9 mouse cellular contexts compared by ENCODE assay signal in the genomic region with DNA sequence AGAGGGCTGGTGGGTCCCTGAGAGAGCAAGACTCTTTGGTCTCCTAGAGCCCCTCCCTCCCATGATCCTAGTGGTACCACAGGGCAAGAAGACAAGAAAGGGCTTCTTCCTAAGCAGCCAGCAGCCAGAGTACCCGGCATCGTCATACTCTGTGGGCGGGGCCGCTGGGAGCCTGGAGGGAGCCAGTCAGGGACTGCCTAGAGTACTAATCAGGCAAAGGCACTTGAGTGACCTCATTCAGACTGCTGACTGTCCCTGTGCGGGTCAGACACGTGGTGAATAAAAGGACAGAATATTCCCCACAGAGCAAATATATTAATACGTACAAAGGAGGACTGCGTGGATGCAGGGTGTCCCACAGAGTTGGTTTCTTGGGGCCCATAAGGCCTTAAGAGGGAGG. TPM values are rescaled to one million over a fixed set of nuclear protein-coding genes. Genes with fewer than 3 reads are reported as not detected.
DNase-seq lines count a peak whose midpoint lies in the region; ATAC-seq lines count a peak whose summit lies in the region.
"Had no signal": no experiment of that assay in that cellular context is flagged by ENCODE, and none has a peak within 500 bp of the region (broad histone marks: within the 10 kb centered on the region; RNA-seq: fewer than 3 reads in every experiment).

No protein-coding gene starts in this region.

- H3K9ac ChIP-seq in kidney, embryonic 14.5 days (ENCODE audit: low read depth, low read length) = no peak overlapping the region
- no peak overlapping the region for H3K9ac ChIP-seq in intestine, embryonic 16.5 days (ENCODE audit: low read depth, low read length)
- no peak overlapping the region for H3K9ac ChIP-seq in kidney, embryonic 16.5 days (replicated peaks; ENCODE audit: low read length)

- no peaks in the 10 kb centered on the region for H3K27me3 ChIP-seq in kidney, embryonic 14.5 days (ENCODE audit: control insufficient read depth, insufficient read depth, low read length)
- no peaks in the 10 kb centered on the region for H3K27me3 ChIP-seq in intestine, embryonic 16.5 days (replicated peaks; ENCODE audit: control insufficient read depth, insufficient read depth, low read length)
- no peaks in the 10 kb centered on the region for H3K27me3 ChIP-seq in kidney, embryonic 16.5 days (ENCODE audit: insufficient read depth, low read length)

- H3K36me3 ChIP-seq in kidney, embryonic 14.5 days (ENCODE audit: control insufficient read depth, insufficient read depth, low read length) = peaks cover 66% of the 10 kb centered on the region
- H3K36me3 ChIP-seq in intestine, embryonic 16.5 days (ENCODE audit: control insufficient read depth, insufficient read depth, low read length) = peaks cover 11% of the 10 kb centered on the region; the same call in 1 of the 2 replicates
- H3K36me3 ChIP-seq in kidney, embryonic 16.5 days (ENCODE audit: insufficient read depth, low read length) = peaks cover 36% of the 10 kb centered on the region

- no peak for DNase-seq in kidney, adult 9 months
- peak; percentile 87 for DNase-seq in adrenal gland, adult 2 months
- peak; percentile 84 to 90 for DNase-seq in heart, adult 18-20 months
- no peak for DNase-seq in spleen, adult 18-20 months

- ATAC-seq in kidney, embryonic 14.5 days (ENCODE audit: low FRiP score, low TSS enrichment) = no peak
- ATAC-seq in intestine, embryonic 16.5 days = peak; percentile 62
- no peak for ATAC-seq in erythroblast, adult 5-6 weeks (replicated peaks; ENCODE audit: low FRiP score, poor library complexity, severe bottlenecking)
- ATAC-seq in kidney, embryonic 16.5 days (ENCODE audit: low FRiP score, low TSS enrichment) = no peak

- H3K4me1 ChIP-seq in kidney, embryonic 14.5 days (ENCODE audit: control insufficient read depth, insufficient read depth, low read length) = no peaks in the 10 kb centered on the region
- no peaks in the 10 kb centered on the region for H3K4me1 ChIP-seq in intestine, embryonic 16.5 days (ENCODE audit: control insufficient read depth, insufficient read depth, low read length)
- no peaks in the 10 kb centered on the region for H3K4me1 ChIP-seq in kidney, embryonic 16.5 days (ENCODE audit: insufficient read depth, low read length)

- no peaks in the 10 kb centered on the region for H3K9me3 ChIP-seq in kidney, embryonic 14.5 days (ENCODE audit: control insufficient read depth, low read length)
- no peaks in the 10 kb centered on the region for H3K9me3 ChIP-seq in intestine, embryonic 16.5 days (ENCODE audit: control insufficient read depth, low read length)
- no peaks in the 10 kb centered on the region for H3K9me3 ChIP-seq in kidney, embryonic 16.5 days (ENCODE audit: low read length)

- peak overlapping the region; percentile 15; the same call in 1 of the 2 replicates for H3K27ac ChIP-seq in kidney, embryonic 14.5 days (ENCODE audit: low read depth, low read length)
- H3K27ac ChIP-seq in intestine, embryonic 16.5 days (ENCODE audit: low read length) = no peak overlapping the region
- no peak overlapping the region; the same call in 1 of the 2 replicates for H3K27ac ChIP-seq in kidney, embryonic 16.5 days (ENCODE audit: low read length)

- no peak overlapping the region for H3K4me3 ChIP-seq in kidney, embryonic 14.5 days (ENCODE audit: low read length)
- H3K4me3 ChIP-seq in intestine, embryonic 16.5 days (ENCODE audit: low read length) = no peak overlapping the region
- H3K4me3 ChIP-seq in kidney, embryonic 16.5 days (ENCODE audit: low read length) = no peak overlapping the region

- no peak overlapping the region for H3K4me2 ChIP-seq in kidney, embryonic 14.5 days (replicated peaks; ENCODE audit: low read depth, low read length)
- H3K4me2 ChIP-seq in intestine, embryonic 16.5 days (ENCODE audit: low read depth, low read length) = no peak overlapping the region
- no peak overlapping the region for H3K4me2 ChIP-seq in kidney, embryonic 16.5 days (replicated peaks; ENCODE audit: low read depth, low read length)

- 71% methylated on average over 8 of the region's 8 CpGs for WGBS in kidney, embryonic 14.5 days
- 64% methylated on average over 8 of the region's 8 CpGs for WGBS in intestine, embryonic 16.5 days
- 66% methylated on average over 8 of the region's 8 CpGs for WGBS in kidney, embryonic 16.5 days

RNA-seq across cellular contexts. Expression of gene Gpsm1, which starts 14.1 kb away (rescaled TPM):
- polyA plus RNA-seq in kidney, embryonic 14.5 days (2014; fragmentation: Nextera tagmentation; extraction: Ambion mirVana) = 25.7 and 27.1 TPM in 2 replicates
- 10 to 100 TPM in 1 of 2 experiments, 1 to 10 TPM in 1; 9.4 to 14.9 TPM for total RNA-seq in adrenal gland, adult 2 months (2021)
- polyA plus RNA-seq in adrenal gland, adult 2 months (2012; rRNA removed) = 20.0 and 24.1 TPM in 2 replicates
- 100 to 1,000 TPM; 175 to 238 TPM for total RNA-seq in heart, adult 18-20 months (2021)
- polyA plus RNA-seq in intestine, embryonic 16.5 days (2015; fragmentation: Nextera tagmentation; extraction: Ambion mirVana) = 22.6 and 23.2 TPM in 2 replicates
- total RNA-seq in erythroblast, adult 5-6 weeks (2015; ENCODE audit: low replicate concordance) = 0.77 and 1.5 TPM in 2 replicates
- 1.7 and 2.0 TPM in 2 replicates for total RNA-seq in erythroblast, adult 5-6 weeks (2017; ENCODE audit: low replicate concordance)
- 41.9 and 44.1 TPM in 2 replicates for polyA plus RNA-seq in kidney, embryonic 16.5 days (2015; fragmentation: Nextera tagmentation; extraction: Ambion mirVana)

RNA-seq across cellular contexts. Expression of gene Dnlz, which starts 22.5 kb away (rescaled TPM):
- 27.4 and 33.3 TPM in 2 replicates for polyA plus RNA-seq in kidney, embryonic 14.5 days (2014; fragmentation: Nextera tagmentation; extraction: Ambion mirVana)
- total RNA-seq in adrenal gland, adult 2 months (2021) = 10 to 100 TPM; 20.6 to 25.6 TPM
- polyA plus RNA-seq in adrenal gland, adult 2 months (2012; rRNA removed) = 30.6 and 31.1 TPM in 2 replicates
- 10 to 100 TPM; 24.5 to 25.3 TPM for total RNA-seq in heart, adult 18-20 months (2021)
- polyA plus RNA-seq in intestine, embryonic 16.5 days (2015; fragmentation: Nextera tagmentation; extraction: Ambion mirVana) = 23.3 and 24.1 TPM in 2 replicates
- total RNA-seq in erythroblast, adult 5-6 weeks (2015; ENCODE audit: low replicate concordance) = 2.7 TPM in 1 of 2 replicates, not detected in the other
- 1.1 and 2.0 TPM in 2 replicates for total RNA-seq in erythroblast, adult 5-6 weeks (2017; ENCODE audit: low replicate concordance)
- 30.6 and 34.2 TPM in 2 replicates for polyA plus RNA-seq in kidney, embryonic 16.5 days (2015; fragmentation: Nextera tagmentation; extraction: Ambion mirVana)

RNA-seq across cellular contexts. Expression of gene Card9, which starts 31.3 kb away (rescaled TPM):
- 0.24 and 0.53 TPM in 2 replicates for polyA plus RNA-seq in kidney, embryonic 14.5 days (2014; fragmentation: Nextera tagmentation; extraction: Ambion mirVana)
- total RNA-seq in adrenal gland, adult 2 months (2021) = 1 to 10 TPM; 1.3 to 1.7 TPM
- 4.9 and 5.0 TPM in 2 replicates for polyA plus RNA-seq in adrenal gland, adult 2 months (2012; rRNA removed)
- 1 to 10 TPM in 1 of 2 experiments, under 1 TPM in 1; 0.89 to 1.1 TPM for total RNA-seq in heart, adult 18-20 months (2021)
- 0.86 and 1.1 TPM in 2 replicates for polyA plus RNA-seq in intestine, embryonic 16.5 days (2015; fragmentation: Nextera tagmentation; extraction: Ambion mirVana)
- 5.9 and 11.9 TPM in 2 replicates for total RNA-seq in erythroblast, adult 5-6 weeks (2015; ENCODE audit: low replicate concordance)
- 20.4 and 32.5 TPM in 2 replicates for total RNA-seq in erythroblast, adult 5-6 weeks (2017; ENCODE audit: low replicate concordance)
- 0.92 and 1.4 TPM in 2 replicates for polyA plus RNA-seq in kidney, embryonic 16.5 days (2015; fragmentation: Nextera tagmentation; extraction: Ambion mirVana)

RNA-seq across cellular contexts. Expression of gene Ccdc187, which starts 35.0 kb away (rescaled TPM):
- polyA plus RNA-seq in kidney, embryonic 14.5 days (2014; fragmentation: Nextera tagmentation; extraction: Ambion mirVana) = 0.04 TPM in 1 of 2 replicates, not detected in the other
- total RNA-seq in adrenal gland, adult 2 months (2021) = 1 to 10 TPM in 1 of 2 experiments, under 1 TPM in 1; 0.58 to 1.0 TPM
- 0.51 and 0.83 TPM in 2 replicates for polyA plus RNA-seq in adrenal gland, adult 2 months (2012; rRNA removed)
- total RNA-seq in heart, adult 18-20 months (2021) = under 1 TPM; 0.05 to 0.13 TPM
- polyA plus RNA-seq in intestine, embryonic 16.5 days (2015; fragmentation: Nextera tagmentation; extraction: Ambion mirVana) = 0.26 and 0.27 TPM in 2 replicates
- not detected in 2 replicates for total RNA-seq in erythroblast, adult 5-6 weeks (2015; ENCODE audit: low replicate concordance)
- not detected in 2 replicates for total RNA-seq in erythroblast, adult 5-6 weeks (2017; ENCODE audit: low replicate concordance)
- 0.02 and 0.03 TPM in 2 replicates for polyA plus RNA-seq in kidney, embryonic 16.5 days (2015; fragmentation: Nextera tagmentation; extraction: Ambion mirVana)
- polyA plus RNA-seq: spleen, adult 2 months had no signal

RNA-seq across cellular contexts. Expression of gene Snapc4, which starts 51.1 kb away (rescaled TPM):
- polyA plus RNA-seq in kidney, embryonic 14.5 days (2014; fragmentation: Nextera tagmentation; extraction: Ambion mirVana) = 24.6 and 29.3 TPM in 2 replicates
- total RNA-seq in adrenal gland, adult 2 months (2021) = 10 to 100 TPM; 19.1 to 23.3 TPM
- 42.8 and 55.3 TPM in 2 replicates for polyA plus RNA-seq in adrenal gland, adult 2 months (2012; rRNA removed)
- 1 to 10 TPM; 5.8 to 5.9 TPM for total RNA-seq in heart, adult 18-20 months (2021)
- 19.1 and 20.8 TPM in 2 replicates for polyA plus RNA-seq in intestine, embryonic 16.5 days (2015; fragmentation: Nextera tagmentation; extraction: Ambion mirVana)
- 2.9 and 12.3 TPM in 2 replicates for total RNA-seq in erythroblast, adult 5-6 weeks (2015; ENCODE audit: low replicate concordance)
- 0.85 and 7.4 TPM in 2 replicates for total RNA-seq in erythroblast, adult 5-6 weeks (2017; ENCODE audit: low replicate concordance)
- 31.7 and 35.3 TPM in 2 replicates for polyA plus RNA-seq in kidney, embryonic 16.5 days (2015; fragmentation: Nextera tagmentation; extraction: Ambion mirVana)

Comparison
In these comparisons a context has a peak if more than half of its experiments do, and no peak if none do; other contexts are left out.
1. DNase-seq: peak in adrenal gland, adult 2 months (single experiment) and heart, adult 18-20 months (2 of 2); none in kidney, adult 9 months (single experiment) and spleen, adult 18-20 months (0 of 2).